Mouse (Mus musculus): ENCODE measurements around the gene Nr2f1. TPM values are rescaled to one million over a fixed set of nuclear protein-coding genes. Genes with fewer than 3 reads are reported as not detected.
A peak's percentile ranks its signal among the peaks of the same experiment; 100 is the strongest.

Gene Nr2f1
- polyA plus RNA-seq, 1 experiment from 2014 or later = 5.7 TPM

DNA sequence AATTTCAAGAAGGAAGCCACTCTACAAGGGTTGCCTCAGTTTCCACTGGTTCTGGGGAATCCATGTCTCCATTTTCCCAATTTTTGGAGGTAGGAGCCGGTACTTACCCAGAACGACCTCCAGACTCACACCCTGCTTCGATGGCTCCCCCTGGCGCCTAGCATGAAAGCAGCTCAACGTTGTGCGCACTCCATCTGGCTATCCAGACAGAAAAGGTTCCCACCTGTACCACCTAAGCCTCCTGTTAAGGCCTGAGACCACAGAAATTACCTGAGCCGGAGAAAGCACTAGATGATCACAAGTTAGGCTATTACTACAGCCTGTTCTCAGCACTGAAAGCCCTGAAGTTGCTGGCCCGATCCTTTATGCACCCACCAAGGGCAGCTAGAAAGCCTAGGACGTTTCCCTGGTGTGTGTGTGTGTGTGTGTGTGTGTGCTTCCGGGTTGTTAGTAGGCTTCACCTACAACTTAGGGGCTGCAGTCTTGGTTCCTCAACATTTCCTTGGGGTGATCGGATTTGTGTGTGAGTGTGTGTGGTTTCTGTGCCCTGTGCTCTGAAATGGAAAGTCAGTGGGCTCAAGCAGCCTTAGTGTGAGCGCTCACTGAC is 13.1 kb downstream of the Nr2f1 start:
- Histone ChIP-seq H3K4me2 (no peak overlapping the region), H3K4me1 (replicated peaks) (peaks cover 9% of the 10 kb centered on the region), H3K27ac (no peak overlapping the region), H3K36me3 (no peaks in the 10 kb centered on the region), H3K27me3 (peaks cover 95% of the 10 kb centered on the region), H3K4me3 (replicated peaks) (no peak overlapping the region), H3K9ac (replicated peaks) (no peak overlapping the region), H3K9me3 (no peaks in the 10 kb centered on the region)
- ATAC-seq (ENCODE audit: insufficient number of reproducible peaks, insufficient read depth, low FRiP score, low TSS enrichment, low read depth) = no peak
- WGBS = 11% methylated on average over 12 of the region's 12 CpGs

DNA sequence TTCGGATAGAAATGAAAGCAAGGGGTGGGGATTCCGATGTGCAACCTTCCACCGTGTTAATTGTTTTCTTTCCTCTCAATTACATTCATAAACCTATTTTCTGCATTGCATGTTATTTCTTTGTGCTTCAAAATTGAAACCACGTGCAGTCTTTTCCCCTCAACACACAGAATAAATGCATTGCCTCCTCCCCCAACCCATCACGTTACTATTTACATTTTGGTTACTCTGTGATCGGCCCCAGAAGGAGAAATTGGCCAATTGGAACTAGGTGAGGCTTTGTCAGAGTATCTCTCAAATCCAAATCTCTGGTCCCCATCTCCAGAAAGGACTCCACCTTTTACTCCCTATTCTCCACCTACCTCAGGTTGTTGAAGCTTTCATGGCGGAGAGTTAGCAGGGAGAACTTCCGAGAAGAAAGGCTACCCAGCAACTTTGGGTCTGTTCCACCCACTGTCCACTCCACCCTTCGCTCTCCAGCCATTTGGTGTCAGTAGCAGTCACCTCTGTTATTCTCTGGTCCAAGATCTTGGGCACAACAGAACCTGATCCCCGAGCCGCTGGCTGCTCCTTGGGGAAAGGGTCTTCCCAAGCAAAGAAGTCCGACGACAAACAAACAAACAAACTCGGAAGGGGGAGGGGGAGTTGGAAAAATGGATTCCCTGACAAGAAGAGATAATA is 14.6 kb downstream of the Nr2f1 start:
- 3% methylated on average over 14 of the region's 14 CpGs for WGBS
- H3K27me3 ChIP-seq = peaks cover 90% of the 10 kb centered on the region
- no peaks in the 10 kb centered on the region for H3K36me3 ChIP-seq
- H3K4me1 ChIP-seq (replicated peaks) = peaks cover 15% of the 10 kb centered on the region
- no peak overlapping the region for H3K4me2 ChIP-seq
- no peaks in the 10 kb centered on the region for H3K9me3 ChIP-seq
- no peak overlapping the region for H3K9ac ChIP-seq (replicated peaks)
- H3K27ac ChIP-seq = no peak overlapping the region
- no peak for ATAC-seq (ENCODE audit: insufficient number of reproducible peaks, insufficient read depth, low FRiP score, low TSS enrichment, low read depth)
- H3K4me3 ChIP-seq (replicated peaks) = no peak overlapping the region

DNA sequence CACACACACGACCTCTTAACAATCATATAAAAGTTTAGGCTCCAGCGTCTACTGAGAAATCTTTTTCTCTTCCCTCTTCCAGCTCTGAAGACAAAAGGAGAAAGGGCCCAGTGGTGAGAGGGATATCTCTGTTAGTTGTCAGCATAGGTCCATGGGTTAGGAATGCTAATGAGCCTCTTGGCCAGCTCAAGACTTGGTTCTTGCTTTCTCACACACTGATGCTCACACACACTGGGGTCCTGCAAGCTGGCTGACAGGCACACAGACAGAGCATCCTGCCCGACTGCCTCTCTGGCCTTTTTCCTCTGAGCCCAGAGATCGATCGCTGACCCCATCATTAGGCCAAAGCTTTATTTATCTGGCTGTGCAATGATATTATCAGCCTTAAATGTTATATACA is 15.6 kb downstream of the Nr2f1 start:
- Histone ChIP-seq H3K9ac (replicated peaks) (no peak overlapping the region), H3K27ac (no peak overlapping the region), H3K4me1 (replicated peaks) (peaks cover 21% of the 10 kb centered on the region), H3K9me3 (no peaks in the 10 kb centered on the region), H3K4me2 (no peak overlapping the region), H3K4me3 (replicated peaks) (no peak overlapping the region), H3K36me3 (no peaks in the 10 kb centered on the region), H3K27me3 (peaks cover 93% of the 10 kb centered on the region)
- 4% methylated on average over 5 of the region's 5 CpGs for WGBS
- no peak for ATAC-seq (ENCODE audit: insufficient number of reproducible peaks, insufficient read depth, low FRiP score, low TSS enrichment, low read depth)

GRCm38 (mm10) chr13:78183004-78183403 is 16.6 kb downstream of the Nr2f1 start:
- no peak overlapping the region for H3K9ac ChIP-seq (replicated peaks)
- no peaks in the 10 kb centered on the region for H3K36me3 ChIP-seq
- H3K4me2 ChIP-seq = no peak overlapping the region
- peaks cover 93% of the 10 kb centered on the region for H3K27me3 ChIP-seq
- H3K4me3 ChIP-seq (replicated peaks) = no peak overlapping the region
- H3K4me1 ChIP-seq (replicated peaks) = peaks cover 21% of the 10 kb centered on the region
- H3K9me3 ChIP-seq = no peaks in the 10 kb centered on the region
- no peak for ATAC-seq (ENCODE audit: insufficient number of reproducible peaks, insufficient read depth, low FRiP score, low TSS enrichment, low read depth)
- WGBS = 2% methylated on average over 5 of the region's 5 CpGs
- no peak overlapping the region for H3K27ac ChIP-seq

- WGBS = 2% methylated on average over 14 of the region's 14 CpGs
- Histone ChIP-seq H3K9ac (replicated peaks) (no peak overlapping the region), H3K4me2 (peak overlapping the region; percentile 45), H3K4me1 (replicated peaks) (peaks cover 21% of the 10 kb centered on the region), H3K4me3 (replicated peaks) (0 out of 2 replicates have a peak overlapping the region, but pooled peaks have one; percentile 9), H3K27me3 (peaks cover 90% of the 10 kb centered on the region), H3K36me3 (no peaks in the 10 kb centered on the region), H3K27ac (no peak overlapping the region), H3K9me3 (no peaks in the 10 kb centered on the region)
- ATAC-seq (ENCODE audit: insufficient number of reproducible peaks, insufficient read depth, low FRiP score, low TSS enrichment, low read depth) = no peak
These were observed 17.5 kb downstream of the Nr2f1 start for GRCm38 (mm10) chr13:78181930-78182558.

DNA sequence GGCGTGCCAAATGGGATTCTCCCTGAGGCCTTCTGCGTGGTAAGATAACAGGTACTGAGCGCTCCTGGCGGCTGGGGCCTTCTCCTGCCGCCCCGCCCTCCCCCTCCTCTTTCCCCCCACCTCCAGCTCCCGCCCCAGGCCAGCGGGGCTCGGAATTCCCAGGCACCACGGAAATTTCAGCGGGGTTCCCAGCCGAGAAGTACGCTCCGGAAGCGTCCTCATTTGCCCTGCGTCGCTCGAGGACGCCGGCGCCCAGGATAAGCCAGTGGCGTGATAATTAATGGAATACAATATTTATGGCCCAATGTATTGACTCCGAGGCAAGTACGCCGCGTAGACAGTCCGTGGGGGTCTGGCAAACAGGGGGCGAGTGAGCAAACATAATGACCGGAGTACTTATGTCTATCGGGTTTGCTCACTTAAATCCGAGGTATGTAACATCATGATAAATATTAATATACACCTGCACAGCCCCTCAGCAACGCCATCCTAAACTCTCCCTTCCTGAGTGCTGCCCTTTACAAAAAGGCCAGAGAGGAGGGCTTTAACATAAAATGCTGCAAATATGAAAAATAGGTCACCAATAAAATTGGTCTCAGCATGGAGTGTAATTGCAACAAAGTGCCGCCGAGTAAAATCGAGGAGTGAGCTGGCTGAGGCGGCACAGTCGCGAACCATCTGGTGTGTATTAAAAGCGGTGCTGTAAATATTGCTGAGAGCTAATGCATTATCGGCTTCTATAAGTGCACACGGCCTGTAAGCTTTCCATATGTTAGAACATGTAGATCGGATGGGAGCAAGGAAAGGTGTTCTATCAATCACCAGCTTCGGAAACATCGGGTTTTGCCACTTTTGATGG is 18.3 kb downstream of the Nr2f1 start:
- Histone ChIP-seq H3K36me3 (no peaks in the 10 kb centered on the region), H3K27me3 (peaks cover 89% of the 10 kb centered on the region), H3K9ac (replicated peaks) (no peak overlapping the region), H3K9me3 (no peaks in the 10 kb centered on the region), H3K4me2 (peak overlapping the region; percentile 45), H3K27ac (no peak overlapping the region), H3K4me3 (replicated peaks) (peak overlapping the region; percentile 17; the same call in 1 of the 2 replicates), H3K4me1 (replicated peaks) (peaks cover 21% of the 10 kb centered on the region)
- ATAC-seq (ENCODE audit: insufficient number of reproducible peaks, insufficient read depth, low FRiP score, low TSS enrichment, low read depth) = 0 out of 2 replicates have a peak, but pooled peaks have one; percentile 35
- under 1% methylated on average over 42 of the region's 44 CpGs for WGBS

- 10% methylated on average over 3 of the region's 3 CpGs for WGBS
- H3K27me3 ChIP-seq = peaks cover 86% of the 10 kb centered on the region
- H3K36me3 ChIP-seq = no peaks in the 10 kb centered on the region
- H3K9ac ChIP-seq (replicated peaks) = no peak overlapping the region
- no peak overlapping the region for H3K4me3 ChIP-seq (replicated peaks)
- H3K4me1 ChIP-seq (replicated peaks) = peaks cover 21% of the 10 kb centered on the region
- no peak overlapping the region for H3K4me2 ChIP-seq
- no peaks in the 10 kb centered on the region for H3K9me3 ChIP-seq
- H3K27ac ChIP-seq = no peak overlapping the region
- no peak for ATAC-seq (ENCODE audit: insufficient number of reproducible peaks, insufficient read depth, low FRiP score, low TSS enrichment, low read depth)
These were observed 19.3 kb downstream of the Nr2f1 start for GRCm38 (mm10) chr13:78180261-78180660.

- H3K4me1 ChIP-seq (replicated peaks) = peaks cover 21% of the 10 kb centered on the region
- peaks cover 83% of the 10 kb centered on the region for H3K27me3 ChIP-seq
- no peak for ATAC-seq (ENCODE audit: insufficient number of reproducible peaks, insufficient read depth, low FRiP score, low TSS enrichment, low read depth)
- no peak overlapping the region for H3K27ac ChIP-seq
- WGBS = 2% methylated on average over 38 of the region's 38 CpGs
- no peaks in the 10 kb centered on the region for H3K36me3 ChIP-seq
- peak overlapping the region; percentile 50 for H3K4me2 ChIP-seq
- peak overlapping the region; percentile 27 for H3K4me3 ChIP-seq (replicated peaks)
- H3K9me3 ChIP-seq = no peaks in the 10 kb centered on the region
- no peak overlapping the region for H3K9ac ChIP-seq (replicated peaks)
These were observed 20.1 kb downstream of the Nr2f1 start for GRCm38 (mm10) chr13:78179312-78180097.

GRCm38 (mm10) chr13:78178771-78179170 is 20.8 kb downstream of the Nr2f1 start:
- Histone ChIP-seq H3K4me2 (no peak overlapping the region), H3K9me3 (no peaks in the 10 kb centered on the region), H3K27me3 (peaks cover 80% of the 10 kb centered on the region), H3K4me1 (replicated peaks) (peaks cover 21% of the 10 kb centered on the region), H3K9ac (replicated peaks) (no peak overlapping the region), H3K27ac (no peak overlapping the region), H3K36me3 (no peaks in the 10 kb centered on the region), H3K4me3 (replicated peaks) (no peak overlapping the region)
- 4% methylated on average over 5 of the region's 5 CpGs for whole genome bisulfite sequencing
- ATAC-seq (ENCODE audit: insufficient number of reproducible peaks, insufficient read depth, low FRiP score, low TSS enrichment, low read depth) = no peak

GRCm38 (mm10) chr13:78178021-78178420 is 21.5 kb downstream of the Nr2f1 start:
- H3K4me3 ChIP-seq (replicated peaks) = no peak overlapping the region
- peaks cover 21% of the 10 kb centered on the region for H3K4me1 ChIP-seq (replicated peaks)
- no peak overlapping the region for H3K27ac ChIP-seq
- no peaks in the 10 kb centered on the region for H3K36me3 ChIP-seq
- 0% methylated on average over 1 of the region's 1 CpGs for WGBS
- H3K27me3 ChIP-seq = peaks cover 76% of the 10 kb centered on the region
- no peaks in the 10 kb centered on the region for H3K9me3 ChIP-seq
- H3K9ac ChIP-seq (replicated peaks) = no peak overlapping the region
- H3K4me2 ChIP-seq = no peak overlapping the region
- no peak for ATAC-seq (ENCODE audit: insufficient number of reproducible peaks, insufficient read depth, low FRiP score, low TSS enrichment, low read depth)
